Mouse (Mus musculus) frontal cortex, postnatal 36 days (tissue): Measurements from ENCODE around the gene Cbx8.
A peak's percentile ranks its signal among the peaks of the same experiment; 100 is the strongest.

Experiments used
- DNase-seq, 2 experiments: peaks; one replicate each; pipeline ENCODE4 v3.0.0; 2022; ENCODE audit warnings: low spot score in 2 of 2

Cbx8 gene

DNA sequence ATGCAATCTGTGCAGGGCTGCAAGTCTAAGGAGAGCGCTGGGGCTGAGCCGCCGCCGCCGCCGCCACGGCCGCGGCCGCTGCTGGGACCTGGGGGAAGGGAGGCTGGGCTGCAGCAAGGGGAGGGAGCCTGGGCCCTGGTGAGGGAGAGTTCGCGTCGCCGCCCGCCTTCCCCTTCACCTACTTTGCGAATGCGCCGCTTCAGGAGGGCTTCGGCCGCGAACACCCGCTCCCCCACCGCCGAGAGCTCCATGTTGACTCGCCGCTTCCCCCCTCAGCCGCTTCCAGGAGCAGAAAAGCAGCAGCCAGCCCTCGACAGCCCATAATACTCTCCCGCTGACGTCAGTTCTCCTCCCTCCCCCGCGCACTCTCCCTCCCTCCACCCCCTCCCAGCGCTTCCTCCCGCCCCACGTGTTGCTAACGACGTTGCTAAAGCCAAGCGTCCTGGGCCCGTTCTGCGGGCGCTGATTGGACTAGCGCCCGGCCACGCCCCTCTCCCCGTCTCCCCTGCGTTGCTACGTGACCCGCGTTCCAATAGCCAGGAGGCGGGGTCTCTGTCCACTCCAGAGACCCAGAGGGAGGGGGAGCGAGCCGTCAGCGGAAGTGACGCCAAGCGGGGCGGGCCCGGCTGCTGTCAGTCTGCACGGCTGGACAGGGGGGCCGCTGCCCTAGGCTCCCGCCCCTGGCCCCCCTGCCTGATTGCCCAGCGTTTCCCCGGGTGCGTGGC is at the start of gene Cbx8:
Cbx8 (minus strand) TSS at position 370 of the 725 bp plus-strand sequence.
- peak; percentile 99 for DNase-seq

DNA sequence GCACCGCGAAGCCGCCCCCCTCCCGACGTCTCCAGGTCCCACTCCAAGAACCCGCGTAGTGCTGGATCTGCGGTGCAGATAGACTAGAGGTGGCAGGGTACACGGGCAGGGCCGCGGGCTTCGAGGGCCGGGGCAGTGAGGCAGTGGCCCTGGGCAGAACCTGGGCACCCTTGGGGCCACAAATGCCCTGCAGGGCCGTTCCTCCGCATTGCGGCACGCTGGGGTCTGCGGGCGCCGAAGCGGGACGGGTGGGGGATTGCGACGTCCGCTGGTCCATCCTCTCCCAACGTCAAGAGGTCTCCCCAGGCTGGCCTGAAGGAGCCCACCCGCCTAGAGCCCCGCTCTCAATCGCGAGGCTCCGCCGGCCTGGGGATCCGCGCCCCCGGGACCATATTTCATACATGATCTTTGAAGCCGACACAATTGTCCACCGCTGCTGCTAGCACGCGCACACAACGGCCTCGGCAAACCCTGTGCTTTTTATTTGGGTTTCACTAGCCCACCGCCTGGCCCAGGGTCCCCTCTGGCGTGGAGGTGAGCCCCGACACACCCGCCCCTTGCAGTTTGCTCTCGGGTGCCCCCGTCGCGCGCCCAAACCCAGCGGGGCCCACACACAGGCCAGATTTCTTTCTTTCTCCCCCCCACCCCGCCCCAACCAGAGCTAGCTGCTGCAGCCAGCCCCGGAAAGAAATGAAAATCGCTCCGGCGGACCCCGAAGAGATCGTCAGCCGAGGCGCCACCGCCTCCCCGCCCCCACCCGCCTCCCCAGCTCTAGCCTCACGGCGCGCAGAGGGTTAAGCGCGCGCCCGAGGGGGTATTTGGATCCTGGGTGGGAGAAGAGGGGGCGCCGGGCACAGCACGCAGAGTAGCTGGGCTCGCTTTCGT is 49.5 kb upstream of the Cbx8 start:
- no peak for DNase-seq

DNA sequence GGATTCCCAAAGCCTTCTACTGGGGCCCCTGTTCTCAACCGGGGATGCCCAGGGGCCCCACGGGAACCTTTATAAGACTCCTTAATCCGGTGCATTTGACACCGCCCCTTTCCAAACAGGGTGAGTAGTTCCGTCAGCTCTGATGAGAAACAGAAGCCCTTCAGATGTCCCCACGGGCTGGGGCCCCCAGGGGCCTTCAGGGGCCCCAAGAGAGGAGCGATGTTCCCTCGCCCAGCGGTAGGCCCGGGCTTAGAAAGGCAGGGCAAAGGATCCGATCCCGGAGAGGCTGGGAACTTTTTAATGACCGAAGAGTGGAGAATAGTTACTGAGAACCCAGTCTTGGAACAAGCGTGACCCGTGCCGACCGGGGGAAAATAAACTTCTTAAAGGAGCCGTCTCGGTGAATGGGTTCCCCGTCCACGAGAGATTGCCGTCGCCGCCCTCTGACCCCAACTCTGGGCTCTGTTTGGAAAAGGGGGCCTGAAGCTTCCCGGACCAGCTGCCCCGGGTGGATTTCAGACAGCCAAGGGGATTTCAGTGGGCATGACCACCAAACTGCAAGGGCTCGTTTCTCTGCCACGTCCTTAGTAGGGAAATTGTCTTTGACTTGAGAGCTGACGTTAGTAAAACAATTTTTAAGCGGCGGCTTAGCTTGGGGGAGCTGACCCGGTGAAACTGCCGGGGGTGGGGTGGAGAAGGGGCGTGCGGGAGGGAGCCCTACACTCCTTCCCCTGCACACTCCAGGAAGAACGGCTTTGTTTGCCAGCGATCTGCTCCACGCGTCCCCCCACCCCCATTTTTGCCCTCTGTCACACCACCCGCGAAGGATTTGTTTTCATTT is 48.7 kb upstream of the Cbx8 start:
- DNase-seq: no peak

DNA sequence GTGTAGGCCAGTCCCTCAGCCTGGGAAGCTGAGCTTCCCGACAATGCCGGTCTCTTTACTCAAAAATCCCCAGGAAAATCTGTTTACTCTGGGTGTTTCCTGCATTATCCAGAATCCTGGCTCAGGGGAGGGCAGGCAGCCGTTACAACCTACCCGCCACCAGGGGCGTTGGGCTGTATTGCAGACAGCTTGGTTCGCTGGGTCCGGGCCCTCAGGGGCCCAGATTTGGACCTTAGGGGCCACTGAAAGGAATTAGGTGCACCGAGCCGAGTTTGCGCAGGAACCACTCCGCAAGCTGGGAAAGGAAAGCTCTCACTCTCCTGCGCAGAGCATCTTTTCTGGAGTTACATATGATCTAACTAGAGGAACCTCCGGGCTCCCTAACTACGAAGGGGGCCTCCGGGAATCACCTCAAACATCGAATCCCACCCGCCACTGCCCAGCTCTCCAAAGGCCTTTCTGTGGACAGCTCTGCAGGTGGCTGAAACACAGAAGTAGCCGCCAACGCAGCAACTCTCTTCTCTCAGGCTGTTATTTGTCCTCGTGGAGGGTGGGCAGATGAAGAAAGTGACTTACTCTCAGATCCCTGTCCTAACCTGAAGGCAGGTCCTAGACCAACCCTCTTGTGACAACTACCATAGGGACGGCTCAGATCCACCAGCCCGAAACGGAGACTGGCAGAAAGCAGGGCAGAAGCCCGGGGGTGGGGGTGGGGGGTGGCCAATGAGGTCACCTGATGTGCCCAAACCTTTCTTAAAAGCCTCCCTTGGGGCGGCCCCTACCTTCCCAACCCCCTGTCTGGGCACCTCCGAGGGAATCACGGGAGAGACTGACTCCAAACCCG is 47.8 kb upstream of the Cbx8 start:
- DNase-seq: no peak

DNA sequence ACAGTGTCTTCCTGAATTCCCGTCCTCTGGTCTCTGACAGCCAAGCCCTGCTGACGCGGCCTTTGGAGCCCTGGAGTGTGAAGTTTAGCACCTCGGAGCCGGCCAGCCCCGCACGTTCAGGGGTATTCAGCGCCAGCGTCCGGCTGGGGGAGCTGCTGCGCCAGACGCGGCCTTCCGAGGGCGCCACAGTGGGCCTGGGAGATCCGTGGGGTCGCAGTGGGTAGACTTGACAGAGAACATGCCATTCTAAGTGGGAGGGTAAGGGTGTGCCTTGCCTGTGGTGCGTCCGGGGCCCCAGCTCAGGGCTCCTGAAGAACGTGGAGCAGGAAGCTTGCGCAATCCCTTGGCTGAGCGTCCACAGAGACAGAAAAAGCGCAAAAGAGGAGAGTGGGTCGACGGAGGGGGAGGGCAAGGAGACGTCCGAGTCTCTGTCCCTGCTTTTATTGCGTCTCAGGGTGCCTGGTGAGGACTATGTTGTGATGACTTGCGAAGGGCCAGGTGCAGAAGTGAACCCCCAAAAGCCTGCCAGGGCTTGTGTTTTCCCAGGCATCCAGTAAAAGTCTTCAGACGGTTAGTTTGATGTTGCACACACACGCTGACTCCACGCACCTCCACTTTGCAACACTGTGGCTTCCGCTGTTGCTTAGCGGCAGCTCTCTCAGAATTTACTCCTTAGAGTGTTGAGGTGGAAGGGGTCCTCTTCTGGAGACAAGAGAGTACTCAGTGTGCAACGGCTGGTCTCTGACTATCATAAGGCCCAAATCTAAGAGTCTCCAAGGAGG is 46.7 kb upstream of the Cbx8 start:
- no peak for DNase-seq

DNA sequence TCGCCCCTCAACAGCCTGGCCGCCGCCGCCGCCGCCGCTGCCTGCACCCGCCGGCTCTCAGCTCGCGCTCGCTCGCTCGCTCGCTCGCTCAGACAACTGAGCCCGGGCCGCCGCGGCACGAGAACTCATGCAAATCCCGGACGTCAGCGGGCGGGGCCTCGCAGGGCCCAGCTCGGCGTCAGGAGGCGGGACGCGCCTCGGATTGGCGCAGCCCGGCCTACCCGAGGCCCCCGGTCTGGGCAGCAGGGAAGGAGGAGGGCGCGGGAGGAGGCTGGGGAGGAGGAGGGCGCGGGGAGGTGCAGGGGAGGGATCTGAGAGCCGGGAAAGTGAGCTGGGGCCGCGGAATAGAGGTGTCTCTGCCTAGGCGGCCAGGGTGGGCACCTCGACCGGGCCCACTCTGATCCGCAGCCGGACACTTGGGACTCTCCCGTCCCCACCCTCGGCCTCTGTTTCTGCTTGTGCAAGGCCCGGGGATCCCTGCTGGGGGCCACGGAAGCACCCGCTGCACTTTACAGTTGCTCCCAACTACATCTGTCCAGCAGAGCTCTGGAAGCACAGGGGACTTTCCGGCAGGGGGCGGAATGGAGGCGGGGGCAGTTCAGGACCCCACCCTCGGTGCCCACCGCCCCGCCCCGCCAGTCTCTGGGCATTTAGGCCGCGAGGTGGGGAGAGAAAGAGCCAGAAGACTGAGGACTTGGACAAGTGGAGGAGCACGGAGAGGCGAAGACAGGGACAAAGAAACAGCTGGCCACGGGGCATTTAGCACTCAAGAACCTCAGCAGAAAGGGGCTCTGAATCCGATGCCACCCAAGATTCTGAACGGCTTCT is 45.6 kb upstream of the Cbx8 start, which contains the start of gene Cbx4:
Cbx4 (minus strand) TSS at position 78 of the 828 bp plus-strand sequence.
- DNase-seq: peak; percentile 80 to 84

DNA sequence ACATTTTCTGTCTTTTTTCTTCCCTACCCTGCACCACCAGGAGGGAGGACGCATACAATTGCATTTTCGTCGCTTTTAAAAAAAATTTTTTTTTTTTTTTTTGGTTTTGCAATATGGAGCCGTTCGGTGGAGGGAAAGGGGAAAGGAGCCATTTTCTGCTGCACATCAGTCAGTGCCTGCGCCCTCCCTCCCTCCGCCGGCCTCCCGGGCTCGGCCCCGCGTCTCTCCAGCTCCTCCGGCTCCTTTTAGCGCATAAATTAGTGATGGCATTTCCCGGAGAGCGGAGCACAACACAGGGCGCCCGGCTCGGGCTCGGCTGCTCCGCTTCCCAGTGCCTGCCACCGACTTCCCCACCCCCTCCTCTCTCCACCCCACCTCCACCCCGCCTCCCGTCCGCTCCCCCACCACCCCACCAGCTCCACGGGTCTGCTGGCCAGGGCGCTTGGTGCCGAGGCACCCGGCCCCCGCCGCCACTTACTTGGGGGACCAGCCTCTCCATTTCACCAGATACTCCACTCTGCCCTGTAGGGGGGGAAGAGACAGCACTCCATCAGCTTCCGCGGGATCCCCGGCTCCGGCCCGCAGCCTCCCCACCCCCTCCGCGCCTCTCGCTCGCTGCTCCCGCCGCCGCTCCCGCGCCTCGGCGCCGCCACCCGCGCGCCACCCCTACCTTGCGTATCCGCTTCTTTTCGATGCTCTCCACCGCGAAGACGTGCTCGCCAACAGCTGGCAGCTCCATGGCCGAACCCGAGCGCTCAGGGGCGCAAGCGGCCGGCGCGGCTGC is 44.7 kb upstream of the Cbx8 start:
- DNase-seq: peak; percentile 75 to 78

DNA sequence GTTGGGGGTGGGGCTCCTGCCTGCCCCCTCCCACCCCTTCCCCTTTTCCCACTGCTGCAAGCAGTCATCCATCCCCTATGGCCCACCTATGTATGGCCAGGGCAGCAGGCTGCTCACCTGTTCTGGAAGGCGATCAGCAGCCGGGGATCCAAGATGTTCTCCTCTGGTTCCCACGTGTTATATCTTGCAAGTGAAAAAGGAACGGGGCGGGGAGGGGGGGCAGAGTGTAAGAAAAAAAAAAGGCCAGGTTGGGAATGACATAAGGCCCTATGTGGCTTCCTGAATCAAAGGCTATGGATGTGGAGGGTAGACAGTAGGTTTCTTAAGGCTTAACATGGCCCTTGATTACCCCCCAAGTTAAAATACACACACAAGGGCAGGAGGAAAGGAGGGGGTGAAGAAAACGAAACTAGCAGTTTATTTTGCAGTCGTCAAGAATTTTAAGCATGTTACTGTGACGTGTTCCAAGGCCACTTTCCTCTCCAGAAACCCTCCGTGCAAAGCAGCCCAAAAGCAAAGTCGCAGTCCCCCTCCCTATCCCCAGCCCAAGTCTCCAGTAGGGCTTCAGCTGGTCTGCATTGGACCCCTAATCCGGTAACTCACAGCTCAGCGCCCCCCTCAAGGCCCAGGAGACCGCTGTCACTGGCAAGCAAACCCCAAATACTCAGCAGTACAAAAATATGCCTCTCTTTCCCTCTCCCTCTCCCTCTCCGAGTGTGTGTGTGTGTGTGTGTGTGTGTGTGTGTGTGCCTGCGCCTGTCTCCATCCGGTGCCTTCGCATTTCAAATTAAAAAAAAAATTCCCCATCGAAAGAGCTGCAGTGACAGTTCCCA is 43.9 kb upstream of the Cbx8 start:
- no peak for DNase-seq

DNA sequence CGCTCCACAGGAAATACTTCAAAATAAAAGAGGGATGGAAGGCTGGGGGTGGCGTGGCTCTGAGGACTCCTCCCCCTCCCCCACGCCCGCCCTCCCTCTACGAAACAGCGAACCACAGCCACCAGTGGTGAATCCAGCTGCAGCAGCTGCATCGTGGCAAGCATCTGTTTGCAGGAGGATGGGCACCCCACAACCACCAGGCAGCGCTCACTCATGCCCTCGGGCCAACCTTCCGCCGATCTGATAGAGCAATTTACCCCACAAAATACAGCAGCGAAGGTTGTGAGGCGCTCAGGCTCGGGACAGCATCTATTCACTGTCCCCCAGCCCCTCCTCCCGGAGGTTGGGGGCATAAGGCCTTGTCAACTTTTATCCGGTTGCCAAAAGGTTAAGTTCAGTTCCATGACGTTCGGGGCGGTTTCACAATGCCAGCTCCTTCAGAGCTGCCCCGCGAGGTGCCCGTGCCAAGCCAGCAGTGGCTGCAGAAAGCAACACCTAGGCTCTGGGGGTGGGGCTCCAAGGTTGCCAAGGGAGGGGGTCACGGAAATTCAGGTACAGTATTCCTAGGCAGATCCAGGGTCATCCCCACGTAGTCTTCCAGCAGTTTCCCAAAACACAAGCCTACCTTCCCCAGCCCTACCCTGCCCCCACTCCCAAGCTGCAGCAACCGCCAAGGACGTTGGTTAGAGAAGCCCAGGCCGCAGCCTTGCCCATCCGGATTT is 43.1 kb upstream of the Cbx8 start:
- no peak for DNase-seq

DNA sequence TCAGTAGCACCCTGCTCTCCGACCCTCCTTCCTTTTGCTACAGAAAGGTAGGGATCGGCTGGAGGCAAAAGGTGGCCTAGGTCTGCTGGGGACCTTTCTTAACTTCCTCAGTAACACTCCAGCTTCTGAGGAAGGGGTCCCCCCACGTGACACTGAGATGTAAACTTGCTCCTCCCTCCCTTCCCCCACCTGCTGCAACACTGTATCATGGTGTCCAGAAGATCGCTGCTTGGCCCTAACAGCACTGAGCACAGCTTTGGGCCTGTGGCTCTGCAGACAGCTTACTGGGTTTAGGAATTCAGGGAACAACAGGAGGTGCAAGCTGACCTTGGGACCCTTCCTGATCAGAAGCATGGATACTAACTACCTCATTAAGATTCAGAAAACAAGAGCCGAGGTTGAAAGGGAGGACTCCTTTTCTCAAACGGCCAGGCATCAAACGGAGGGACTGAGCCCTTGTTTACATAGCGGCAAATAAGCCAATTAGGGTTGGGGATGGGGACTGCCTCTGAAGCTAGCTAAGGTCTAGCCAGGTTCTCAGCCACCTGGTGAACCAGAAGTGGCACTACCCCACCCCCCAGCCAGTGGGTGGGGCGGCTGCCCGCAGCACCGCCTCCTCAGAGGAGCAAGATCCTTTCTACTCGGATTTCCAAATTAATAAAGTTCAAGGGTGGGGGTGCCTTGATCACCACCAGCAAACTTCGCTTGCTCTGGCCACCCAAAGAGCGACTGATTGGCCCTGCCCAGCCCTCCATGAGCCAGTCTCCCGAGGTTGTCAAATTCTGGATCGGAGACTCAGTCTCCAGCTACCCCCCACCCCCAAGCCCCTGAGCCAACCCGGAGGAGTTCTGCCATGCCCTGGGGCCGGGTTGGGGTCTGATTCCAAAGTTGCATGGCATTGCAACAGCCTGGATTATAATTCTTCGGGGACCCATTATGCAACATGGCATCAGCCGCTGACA is 42.1 kb upstream of the Cbx8 start:
- DNase-seq: no peak

DNA sequence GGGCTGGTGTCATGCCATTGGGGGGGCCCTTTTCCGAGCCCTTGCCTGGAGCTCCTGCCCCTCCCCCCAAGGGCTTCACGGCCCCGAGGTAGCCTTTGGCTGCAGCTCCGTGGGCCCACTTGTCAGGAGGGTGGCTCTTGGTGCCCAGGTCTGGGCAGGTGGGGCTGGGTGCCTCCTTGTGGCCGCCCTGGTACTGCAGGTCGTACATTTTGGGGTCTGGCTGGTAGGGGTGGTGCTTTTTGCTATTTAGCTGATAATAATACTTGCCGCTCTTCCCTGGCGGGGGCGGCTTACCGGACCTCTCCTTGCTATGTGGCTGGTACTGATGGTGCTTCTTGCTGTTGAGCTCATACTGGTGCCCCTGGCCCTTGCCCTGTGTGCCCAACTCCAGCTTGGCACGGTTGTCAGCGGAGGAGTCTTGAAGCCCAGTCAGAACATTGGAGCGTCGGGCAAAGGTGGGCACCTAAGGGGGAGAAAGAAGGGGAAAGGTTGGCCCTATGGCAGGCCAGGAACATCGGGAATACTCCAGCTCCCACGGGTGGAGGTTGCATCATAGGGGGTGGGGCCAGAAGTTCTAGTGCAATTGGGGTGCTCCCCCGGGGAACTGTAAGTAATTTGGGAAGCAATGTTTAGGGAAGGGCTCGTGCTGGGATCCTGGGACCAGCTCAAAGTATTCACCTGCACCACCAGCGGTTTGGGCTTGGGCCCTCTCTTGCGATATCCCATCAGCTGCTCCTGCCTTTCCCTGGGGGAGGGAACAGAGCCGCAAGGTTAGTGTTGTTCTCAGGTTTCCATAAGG is 41.3 kb upstream of the Cbx8 start:
- no peak for DNase-seq

DNA sequence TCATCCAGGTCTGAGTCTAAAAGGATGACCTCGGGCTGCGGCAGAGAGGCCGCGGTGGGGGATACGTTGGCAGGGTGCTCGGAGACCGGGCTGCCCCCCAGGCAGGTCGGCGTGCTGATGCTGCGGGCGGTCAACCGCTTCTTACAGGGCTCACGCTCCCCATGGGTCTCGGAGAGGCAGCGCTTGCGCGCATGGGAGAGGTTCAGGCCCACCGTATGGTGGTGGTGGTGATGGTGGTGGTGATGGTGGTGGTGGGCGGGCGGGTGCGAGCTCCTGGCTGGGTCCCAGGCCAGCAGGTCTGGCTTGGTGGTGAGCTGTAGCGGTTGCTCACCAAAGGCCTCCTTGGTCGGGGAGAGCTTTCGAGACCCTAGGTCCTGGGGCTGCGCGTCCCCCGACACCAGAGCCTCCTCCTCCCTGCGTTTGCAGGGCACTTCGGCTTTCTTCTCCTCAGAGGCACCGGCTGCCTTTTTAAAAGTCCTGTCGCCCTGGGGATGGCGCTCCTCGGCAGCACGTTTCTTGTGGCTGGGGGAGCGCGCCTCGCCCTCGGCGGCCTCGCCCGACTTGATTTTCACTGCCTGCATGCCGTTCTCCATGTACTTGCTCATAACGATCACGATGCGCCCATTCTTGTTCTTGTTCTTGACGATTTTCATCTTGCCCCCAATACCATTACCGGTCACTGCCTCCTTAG is 40.5 kb upstream of the Cbx8 start:
- DNase-seq: no peak

DNA sequence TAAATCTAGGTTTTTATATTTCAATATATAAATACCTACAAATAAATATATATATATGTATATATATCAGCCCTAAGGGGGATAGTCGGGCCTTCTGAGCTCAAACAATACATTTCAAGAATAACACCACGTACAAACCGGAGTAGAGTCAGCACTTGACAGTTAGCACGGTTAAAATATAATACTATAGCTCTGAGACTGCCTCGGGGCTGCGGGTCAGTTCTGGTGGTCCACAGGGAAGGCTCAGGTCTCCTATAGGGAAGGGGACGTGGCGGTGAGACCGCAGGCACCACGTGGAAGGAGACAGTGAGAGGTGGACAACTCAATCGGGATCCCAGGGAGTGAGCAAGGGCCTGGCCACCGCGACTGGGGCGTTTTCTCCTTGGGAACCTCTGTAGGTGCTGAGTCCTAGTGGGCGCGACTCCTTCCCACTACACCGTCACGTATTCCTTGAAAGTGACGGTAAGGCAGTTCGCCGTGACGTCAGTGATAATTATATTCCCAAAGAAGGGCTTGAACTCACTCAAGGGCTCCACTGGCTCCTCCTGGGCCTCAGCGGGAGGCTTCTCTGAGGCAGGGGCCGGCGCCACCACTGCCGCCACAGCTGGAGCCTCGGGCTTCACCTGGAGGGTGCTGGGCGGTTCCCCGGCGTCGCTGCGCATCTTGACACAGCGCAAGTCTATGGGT is 39.8 kb upstream of the Cbx8 start:
- no peak for DNase-seq

DNA sequence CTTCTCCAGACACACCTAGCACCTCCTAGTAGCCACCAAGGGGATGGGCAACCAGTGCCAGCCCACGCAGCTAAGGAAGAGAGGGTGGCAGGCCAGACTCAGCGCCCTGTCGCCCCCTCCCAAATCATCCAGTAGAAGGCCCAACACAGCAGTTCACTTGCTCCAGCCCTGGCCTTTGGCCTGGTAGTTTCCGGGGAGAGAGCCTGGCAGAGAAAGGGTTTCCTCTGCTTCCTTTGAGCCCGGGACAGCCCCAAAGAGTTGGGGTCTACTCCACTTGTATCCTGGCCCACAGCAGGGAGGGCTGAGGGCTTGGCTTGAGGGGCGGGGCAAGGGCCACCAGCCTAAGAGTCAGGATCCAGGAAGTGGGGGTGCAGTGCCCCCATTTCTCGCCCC is 38.7 kb upstream of the Cbx8 start:
- DNase-seq: no peak
